Mouse (Mus musculus) kidney, adult 11 months (tissue): ENCODE data around the gene Hoxb7.

Source experiments
- DNase-seq: peaks from one replicate; pipeline ENCODE4 v3.0.0; 2022

Gene Hoxb7

GRCm38 (mm10) chr11:96268031-96268745 lies 18.2 kb upstream of the Hoxb7 start:
- DNase-seq, result no peak

GRCm38 (mm10) chr11:96269869-96270268 lies 16.6 kb upstream of the Hoxb7 start:
- DNase-seq, result peak; percentile 82

GRCm38 (mm10) chr11:96270996-96271540 lies 15.4 kb upstream of the Hoxb7 start, which contains the start of gene Hoxb9:
TSS of gene Hoxb9 (plus strand) at chr11:96271457.
- DNase-seq, result peak; percentile 75

- DNase-seq, result peak; percentile 81
Observed at GRCm38 (mm10) chr11:96271541-96272011, 14.8 kb upstream of the Hoxb7 start.

- DNase-seq, result no peak
Observed at GRCm38 (mm10) chr11:96272024-96272921, 14.2 kb upstream of the Hoxb7 start.

- DNase-seq, result no peak
Observed at GRCm38 (mm10) chr11:96274428-96274827, 12.0 kb upstream of the Hoxb7 start.

GRCm38 (mm10) chr11:96275896-96276295 lies 10.5 kb upstream of the Hoxb7 start:
- DNase-seq, result no peak

- no peak for DNase-seq
Observed at GRCm38 (mm10) chr11:96277151-96278044, 9.0 kb upstream of the Hoxb7 start.

GRCm38 (mm10) chr11:96278324-96278723 lies 8.1 kb upstream of the Hoxb7 start:
- no peak for DNase-seq

- DNase-seq, result peak; percentile 90
Observed at GRCm38 (mm10) chr11:96278773-96279172, 7.7 kb upstream of the Hoxb7 start.

GRCm38 (mm10) chr11:96279421-96280233 lies 6.8 kb upstream of the Hoxb7 start:
- peak; percentile 64 for DNase-seq

- DNase-seq, result peak; percentile 70
Observed at GRCm38 (mm10) chr11:96280399-96281378, 5.7 kb upstream of the Hoxb7 start.

- DNase-seq, result no peak
Observed at GRCm38 (mm10) chr11:96281396-96281795, 5.0 kb upstream of the Hoxb7 start.

GRCm38 (mm10) chr11:96281855-96282570 lies 4.4 kb upstream of the Hoxb7 start, which contains the start of gene Hoxb8:
TSS of gene Hoxb8 (plus strand) at chr11:96281905.
- DNase-seq, result no peak

GRCm38 (mm10) chr11:96282795-96283430 lies 3.5 kb upstream of the Hoxb7 start:
- no peak for DNase-seq

GRCm38 (mm10) chr11:96284041-96284749 lies 2.2 kb upstream of the Hoxb7 start:
- no peak for DNase-seq

GRCm38 (mm10) chr11:96284774-96285734 lies 1.4 kb upstream of the Hoxb7 start:
- peak; percentile 78 for DNase-seq
